Mouse (Mus musculus): Measurements from ENCODE around the gene Irs1.

- no peak for TF ChIP-seq POLR2A (IDR thresholded peaks at IDR 0.05; ENCODE audit: extremely low read depth, insufficient read depth, low read length)
- no peak for TF ChIP-seq CTCF (IDR thresholded peaks at IDR 0.05; ENCODE audit: low read depth, low read length)
These were observed 58.4 kb downstream of the Irs1 start, which contains the start of gene Gm9747 for GRCm38 (mm10) chr1:82232812-82233211.
